Mouse (Mus musculus) R1 (cell line): Measurements from ENCODE around the gene Zcchc13.
A peak's percentile ranks its signal among the peaks of the same experiment; 100 is the strongest.

Experiments used
- DNase-seq: peaks from one replicate; pipeline ENCODE4 v3.0.0-alpha.2; 2018; ENCODE audit warnings: low read depth, low spot score

The Zcchc13 gene

DNA sequence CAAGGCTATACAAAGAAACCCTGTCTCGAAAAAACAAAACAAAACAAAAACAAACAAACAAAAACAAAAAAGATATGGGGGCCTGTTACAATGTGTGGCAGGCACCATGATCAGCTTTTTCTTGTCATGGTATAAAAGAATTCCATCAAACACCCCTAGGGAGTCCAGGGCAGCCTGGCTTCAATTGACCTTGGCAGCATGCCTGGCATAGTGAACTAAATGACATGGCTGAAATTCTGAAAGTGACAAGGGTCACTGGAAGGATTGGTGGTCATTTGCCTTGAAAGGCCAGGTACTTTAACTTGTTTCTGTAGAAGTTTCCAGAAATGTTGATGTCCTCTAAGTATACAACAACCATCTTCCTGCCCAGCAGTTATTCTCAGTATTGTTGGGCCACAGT lies 13.9 kb downstream of the Zcchc13 start:
- DNase-seq: no peak

DNA sequence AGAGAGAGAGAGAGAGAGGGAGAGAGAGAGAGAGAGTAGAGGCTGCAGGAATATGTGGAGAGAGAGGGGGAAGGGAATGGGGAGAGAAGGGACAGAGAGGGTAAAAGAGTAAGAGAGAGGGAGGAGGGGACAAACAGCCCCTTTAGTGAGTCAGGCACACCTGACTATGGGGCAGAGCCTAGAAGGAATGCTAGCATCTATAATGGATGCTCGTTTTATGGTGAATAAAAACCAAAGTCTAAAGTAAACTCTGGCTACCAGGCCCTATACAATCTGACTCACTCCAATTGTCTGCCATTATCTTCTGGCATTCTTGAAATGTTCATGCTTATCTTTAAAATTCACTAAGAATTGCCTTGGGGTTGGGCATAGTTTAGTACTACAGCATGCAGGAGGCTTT lies 21.7 kb downstream of the Zcchc13 start:
- DNase-seq: no peak

DNA sequence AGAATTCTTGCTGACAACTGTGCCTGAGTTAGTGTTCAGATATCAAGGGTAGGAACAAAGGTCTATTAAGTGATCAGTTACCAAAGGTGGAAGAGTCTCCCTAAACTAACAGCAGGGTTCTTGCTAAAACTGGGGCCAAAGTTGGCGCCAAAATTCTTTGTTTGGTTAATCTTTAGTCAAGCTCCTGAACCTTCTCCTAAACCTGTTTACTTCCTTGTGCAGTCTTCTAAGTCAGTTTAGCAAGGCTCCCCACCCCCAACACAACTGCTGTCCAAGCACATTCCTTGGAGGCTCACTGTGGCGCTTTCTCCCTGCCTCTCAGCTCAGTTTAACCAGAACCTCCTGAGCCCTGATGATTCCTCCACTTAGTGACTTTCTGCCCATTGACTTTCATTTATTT lies 22.6 kb downstream of the Zcchc13 start:
- DNase-seq: no peak

DNA sequence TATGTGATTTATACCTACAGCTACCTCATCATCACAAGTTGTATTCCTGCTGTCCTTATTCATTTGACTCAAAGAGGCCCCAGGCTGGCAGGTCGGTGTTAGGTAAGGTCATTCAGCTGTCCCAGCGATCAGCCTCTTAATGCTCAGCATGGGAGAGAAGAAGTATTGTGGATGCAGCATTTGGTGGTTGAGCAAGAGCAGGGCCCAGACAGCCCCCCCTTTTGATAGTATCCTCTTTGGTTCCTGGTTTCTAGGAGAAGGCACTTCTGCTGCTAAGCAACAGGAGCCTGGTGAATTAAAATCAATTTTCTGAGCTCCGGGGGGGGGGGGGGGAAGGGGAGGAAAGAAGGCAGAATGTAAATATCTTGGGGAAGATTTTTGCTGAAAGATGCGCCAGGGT lies 28.6 kb downstream of the Zcchc13 start:
- no peak for DNase-seq

DNA sequence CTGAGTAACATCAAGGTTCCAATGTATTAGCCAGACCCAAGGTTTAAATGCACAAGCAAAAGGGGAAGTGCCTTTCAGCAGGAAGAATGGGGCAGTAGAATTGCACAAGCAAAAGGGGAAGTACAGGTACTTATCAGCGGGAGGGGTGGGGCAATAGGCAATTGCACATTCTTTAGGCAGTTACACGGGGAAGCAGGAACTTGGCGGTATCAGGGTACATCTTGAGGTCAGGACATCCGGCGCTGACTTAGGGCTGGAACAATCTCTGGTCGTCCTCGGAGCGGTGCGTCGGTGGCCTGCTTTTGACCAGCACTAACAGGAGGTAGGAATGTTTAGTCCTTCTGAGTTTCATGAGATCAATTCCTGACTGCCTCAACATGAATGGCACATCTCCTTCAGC lies 34.1 kb downstream of the Zcchc13 start:
- DNase-seq: peak; percentile 3

DNA sequence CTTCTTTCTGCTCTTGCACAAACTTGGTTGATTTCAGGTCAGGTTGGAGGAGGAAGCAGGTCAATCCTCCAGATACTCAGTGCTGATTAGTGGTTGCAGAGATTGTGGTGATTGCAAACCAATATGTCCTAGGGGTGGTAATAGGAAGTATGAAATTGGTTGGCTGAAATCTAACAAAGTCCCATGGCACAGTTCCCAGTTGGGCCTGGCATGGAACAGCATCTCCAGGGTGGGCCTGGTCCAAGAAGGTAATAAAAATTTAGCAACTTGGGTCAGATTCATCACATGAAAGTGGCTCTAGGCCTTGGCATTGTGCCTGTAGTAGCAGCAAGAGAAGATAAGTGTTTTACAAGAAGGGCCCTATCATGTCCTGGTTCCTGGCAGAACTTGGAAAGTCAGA lies 39.9 kb downstream of the Zcchc13 start:
- no peak for DNase-seq

DNA sequence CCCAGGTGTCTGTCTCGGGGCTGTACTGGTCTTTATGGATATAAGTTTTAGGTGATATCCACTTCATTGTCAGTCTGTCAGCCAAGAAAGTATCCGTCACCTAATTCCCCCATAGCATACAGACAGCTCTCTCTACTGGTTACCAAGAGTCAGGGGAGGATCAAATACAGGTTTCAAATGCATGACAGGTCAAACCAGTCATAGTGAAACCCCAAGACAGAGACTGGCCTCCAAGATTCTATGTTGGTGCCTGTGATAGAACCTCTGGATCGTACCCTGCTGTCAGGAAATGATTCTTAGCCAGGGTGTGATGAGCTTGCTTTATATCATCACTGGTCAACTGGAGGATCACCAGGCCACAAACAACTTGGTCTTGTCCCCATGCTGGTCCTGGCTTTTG lies 43.4 kb downstream of the Zcchc13 start:
- DNase-seq: no peak

DNA sequence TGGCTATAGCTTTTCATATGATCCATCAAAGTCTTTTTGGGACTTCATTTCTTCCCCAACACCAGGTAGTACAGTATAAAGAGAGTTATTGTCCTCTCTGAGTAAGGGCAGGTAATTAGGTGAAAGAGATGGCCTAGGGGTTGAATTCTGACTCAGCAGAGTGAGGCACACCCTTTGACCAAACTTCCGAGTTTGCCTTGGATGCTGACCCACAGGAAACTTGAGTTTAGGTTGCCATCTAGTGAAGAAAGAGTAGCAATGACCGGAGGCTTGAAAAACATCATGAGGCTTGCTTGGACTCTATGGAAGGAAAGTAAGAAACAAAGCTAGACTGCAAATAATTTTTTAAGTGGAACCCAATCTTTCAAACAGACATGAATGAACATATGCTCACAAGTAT lies 44.3 kb downstream of the Zcchc13 start:
- DNase-seq: no peak
